Mouse (Mus musculus) CD8-positive naive resting alpha-beta T cell, adult 2 months (primary cell): ENCODE measurements at regions not wholly inside any gene's neighbourhood (a gene's known extent, or its start where the extent isn't known, plus 50 kb on each side); places are given as distances from the start of the nearest gene placed in this dataset.
A peak's percentile ranks its signal among the peaks of the same experiment; 100 is the strongest.

ENCODE experiments used
- DNase-seq, 2 experiments: peaks; one replicate each; pipeline ENCODE4 v3.0.0; 2022; ENCODE audit warnings: low read depth in 2 of 2, low spot score in 2 of 2

DNA sequence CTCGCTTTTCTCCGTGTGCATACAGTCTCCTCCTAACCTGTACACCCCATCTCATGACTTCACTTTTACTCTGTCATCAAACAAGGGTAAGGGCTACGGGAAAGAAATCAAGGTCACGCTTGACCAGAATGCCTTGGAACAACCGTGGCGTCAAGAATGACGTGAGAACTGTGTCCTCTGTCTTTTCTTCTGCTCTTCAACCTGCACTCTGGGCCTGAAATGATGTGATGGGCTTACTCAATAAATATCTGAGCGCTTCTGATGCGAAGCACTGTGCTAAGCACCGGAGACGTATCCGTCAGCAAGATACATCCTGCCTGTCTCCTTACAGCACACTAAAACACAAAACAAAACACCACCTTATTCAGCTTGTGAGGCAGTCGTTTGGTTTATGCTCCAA is 185.8 kb upstream of the Mkln1 start:
- DNase-seq, result no peak

DNA sequence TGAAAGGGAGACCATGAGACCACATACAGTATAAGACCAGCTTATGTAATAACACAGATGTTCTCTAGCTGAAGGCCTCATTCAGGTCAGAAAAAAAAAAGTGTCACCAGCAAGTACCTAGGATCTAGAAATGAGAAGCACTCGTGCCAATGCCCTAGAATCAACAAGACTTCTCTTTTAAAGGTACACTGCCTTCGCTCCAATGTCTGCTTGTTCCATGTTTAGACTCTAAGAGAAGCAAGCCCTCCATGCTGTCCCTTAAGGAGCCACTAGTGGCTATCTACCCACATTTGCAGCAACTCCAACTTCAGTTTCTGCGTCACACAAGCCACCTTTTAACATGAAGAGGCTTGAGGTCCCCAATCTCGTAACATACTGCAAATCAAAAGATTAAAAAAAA is 185.4 kb upstream of the Mkln1 start:
- no peak for DNase-seq

DNA sequence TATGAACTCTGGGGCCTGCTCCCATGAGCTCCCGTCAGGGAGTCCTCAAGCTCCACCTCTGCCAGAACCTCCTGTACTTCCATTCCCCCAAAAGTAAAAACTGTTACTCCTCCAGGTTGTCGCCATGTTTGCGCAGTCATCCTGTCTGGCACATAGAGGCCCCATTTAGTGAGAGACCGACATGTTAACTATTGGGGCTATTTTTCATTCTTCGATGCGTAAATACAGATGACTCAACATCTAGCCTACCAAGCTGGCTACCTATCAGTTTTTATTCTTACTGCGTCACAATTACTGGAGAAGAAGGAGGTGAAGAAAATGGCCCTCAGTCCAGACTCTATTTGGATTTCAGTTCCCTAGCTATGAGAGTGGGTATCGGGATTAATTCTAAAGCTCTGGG is 182.9 kb upstream of the Mkln1 start:
- no peak for DNase-seq

DNA sequence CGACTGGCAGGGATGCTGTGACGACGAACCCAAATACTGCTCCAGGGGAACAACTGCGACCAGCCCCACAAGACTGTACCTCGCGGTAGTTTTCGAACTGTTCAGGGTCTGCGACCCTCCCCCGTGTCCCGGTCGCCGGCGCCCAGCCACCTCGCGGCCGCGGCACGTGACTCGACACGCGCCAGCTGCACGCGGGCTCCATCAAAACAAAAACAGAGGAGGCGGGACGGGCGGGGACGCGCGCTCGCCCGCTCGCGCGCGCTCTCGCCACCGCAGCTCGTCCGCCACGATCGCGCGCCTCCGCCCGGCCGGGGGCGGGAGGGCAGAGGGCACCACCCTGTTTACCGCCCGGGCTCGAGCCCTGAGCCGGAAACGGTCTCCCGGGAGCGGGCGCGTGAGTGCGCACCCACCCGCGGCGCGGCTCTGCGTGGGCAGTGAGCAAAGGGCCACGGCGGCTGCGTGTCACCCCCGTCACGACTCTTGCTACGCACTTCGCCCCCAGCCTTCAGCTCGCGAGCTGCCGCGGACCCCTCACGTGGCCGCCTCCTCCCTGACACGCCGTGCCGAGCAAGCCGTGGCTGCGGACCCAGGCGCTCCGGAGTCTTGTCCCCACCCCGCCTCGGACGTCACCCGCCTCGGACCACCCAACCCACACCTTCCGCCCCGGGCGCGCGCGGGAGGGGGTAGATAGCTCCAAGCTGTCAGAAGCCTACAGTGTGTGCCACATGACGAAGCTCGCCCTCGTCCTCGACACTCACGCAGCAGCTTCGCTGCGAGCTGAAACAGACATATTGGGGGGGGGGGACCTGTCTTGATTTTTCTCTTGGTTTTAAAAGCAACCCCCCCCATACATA is 182.1 kb upstream of the Mkln1 start:
- peak; percentile 91 for DNase-seq

DNA sequence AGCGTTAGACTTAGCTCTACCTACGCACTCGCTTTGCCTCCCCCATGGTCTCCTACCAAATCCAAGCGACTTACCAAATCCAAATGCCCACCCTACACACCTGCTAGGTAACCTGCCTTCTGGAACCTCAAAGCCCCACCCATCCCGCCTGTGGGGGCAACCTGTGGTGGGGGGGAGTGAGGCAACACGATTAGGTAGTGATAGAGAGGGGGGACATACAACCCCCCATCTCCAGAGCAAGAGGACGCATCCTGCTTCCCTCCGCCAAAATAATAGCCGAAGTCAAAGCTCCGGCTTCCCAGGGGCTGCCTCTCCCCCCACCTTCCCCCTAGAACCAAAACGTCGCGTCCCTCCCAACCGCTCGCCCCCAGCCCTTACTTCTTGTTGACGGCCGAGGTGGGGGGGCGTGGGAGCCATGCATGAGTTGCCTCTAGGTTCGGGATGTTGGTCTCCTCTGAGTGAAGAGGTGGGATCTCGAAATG is 181.4 kb upstream of the Mkln1 start:
- peak; percentile 63 to 64 for DNase-seq

DNA sequence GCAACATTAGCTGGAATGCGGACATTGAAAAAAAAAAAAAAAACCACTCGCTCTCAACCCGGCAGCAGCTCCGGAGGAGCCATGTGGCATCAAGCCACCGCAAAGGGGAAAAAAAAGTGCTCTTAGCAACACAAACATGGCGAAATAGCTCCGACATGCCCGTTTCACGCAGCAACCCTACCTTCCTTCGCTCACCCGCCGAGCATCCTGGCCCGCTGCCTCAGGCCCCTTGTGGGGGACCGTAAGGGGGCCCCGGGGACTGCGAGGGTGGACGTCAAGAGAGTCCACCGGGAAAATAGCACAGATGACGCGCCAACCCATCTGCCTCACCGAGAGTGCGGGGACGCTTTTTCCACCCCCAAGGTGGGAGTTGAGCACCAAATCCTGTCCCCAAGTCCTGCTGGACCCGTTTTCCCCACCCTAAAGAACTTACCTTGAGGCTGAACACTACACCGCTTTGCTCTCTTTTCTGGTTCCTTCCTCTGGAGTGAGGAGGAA is 180.8 kb upstream of the Mkln1 start:
- no peak for DNase-seq

DNA sequence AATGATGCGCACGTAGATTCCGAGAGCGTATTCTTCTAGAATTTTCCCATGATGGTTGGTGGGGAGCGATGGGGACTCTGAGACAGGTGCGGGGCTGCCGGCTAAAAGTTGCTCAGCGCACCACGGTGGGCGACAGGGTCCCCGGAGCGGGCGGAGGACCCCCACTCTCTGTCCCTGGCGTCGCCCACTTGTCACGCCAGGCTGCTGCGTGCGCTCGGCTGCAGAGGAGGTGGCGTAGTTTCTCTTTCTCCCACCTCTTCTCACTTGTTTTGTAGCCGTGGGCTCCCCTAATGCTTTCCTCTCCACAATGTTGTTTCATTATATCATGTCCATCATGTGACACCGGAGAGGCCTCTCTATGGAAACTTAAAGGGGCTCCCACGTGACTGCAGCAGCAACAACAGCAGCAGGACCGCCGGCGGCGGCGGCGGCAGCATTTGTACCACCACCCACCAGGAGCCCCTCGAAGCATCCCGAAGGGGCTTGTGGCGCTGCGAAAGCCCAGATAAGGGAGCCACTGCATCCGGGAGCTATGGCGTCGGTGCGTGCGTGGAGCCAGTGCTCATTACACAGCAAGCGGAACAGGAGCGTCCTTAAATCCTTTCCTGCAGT is 180.3 kb upstream of the Mkln1 start:
- DNase-seq, result peak; percentile 73 to 80

DNA sequence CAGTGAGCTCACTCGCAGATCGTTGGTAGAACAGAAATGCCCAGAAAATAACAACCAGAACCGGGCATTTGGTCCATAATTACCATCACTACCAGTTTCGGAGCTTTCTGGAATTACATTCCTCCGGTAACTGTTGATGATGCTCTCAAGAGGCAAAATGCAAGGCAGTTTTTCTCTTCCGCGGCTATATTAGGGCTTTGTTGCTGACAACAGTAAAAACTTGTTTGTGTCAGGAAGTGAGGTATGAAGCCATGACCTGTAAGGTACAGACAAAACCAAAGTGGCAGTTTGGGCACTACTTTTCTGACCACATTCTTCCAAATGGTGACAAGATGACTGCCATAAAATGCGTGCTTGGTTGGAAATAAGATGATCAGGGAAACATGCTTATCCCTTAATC is 179.7 kb upstream of the Mkln1 start:
- no peak for DNase-seq

DNA sequence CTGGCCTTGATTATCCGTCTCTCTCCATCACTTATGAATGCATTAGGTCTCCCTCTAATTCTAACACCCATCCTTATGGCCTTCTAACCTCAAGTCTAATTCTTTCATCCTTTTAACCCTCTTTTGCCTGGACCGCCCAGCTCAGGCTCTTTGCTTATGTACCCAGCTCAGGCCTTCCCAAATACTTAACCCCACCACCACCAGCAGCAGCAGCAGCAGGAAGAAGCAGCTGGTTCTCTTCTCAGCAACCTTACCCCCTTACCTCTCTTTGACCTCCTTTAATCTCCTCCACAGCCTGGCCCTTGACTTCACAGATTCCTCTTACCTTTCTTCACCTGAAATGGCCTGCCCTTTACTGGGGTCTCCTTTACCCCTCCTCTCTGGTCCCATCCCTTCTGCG is 178.8 kb upstream of the Mkln1 start:
- no peak for DNase-seq

DNA sequence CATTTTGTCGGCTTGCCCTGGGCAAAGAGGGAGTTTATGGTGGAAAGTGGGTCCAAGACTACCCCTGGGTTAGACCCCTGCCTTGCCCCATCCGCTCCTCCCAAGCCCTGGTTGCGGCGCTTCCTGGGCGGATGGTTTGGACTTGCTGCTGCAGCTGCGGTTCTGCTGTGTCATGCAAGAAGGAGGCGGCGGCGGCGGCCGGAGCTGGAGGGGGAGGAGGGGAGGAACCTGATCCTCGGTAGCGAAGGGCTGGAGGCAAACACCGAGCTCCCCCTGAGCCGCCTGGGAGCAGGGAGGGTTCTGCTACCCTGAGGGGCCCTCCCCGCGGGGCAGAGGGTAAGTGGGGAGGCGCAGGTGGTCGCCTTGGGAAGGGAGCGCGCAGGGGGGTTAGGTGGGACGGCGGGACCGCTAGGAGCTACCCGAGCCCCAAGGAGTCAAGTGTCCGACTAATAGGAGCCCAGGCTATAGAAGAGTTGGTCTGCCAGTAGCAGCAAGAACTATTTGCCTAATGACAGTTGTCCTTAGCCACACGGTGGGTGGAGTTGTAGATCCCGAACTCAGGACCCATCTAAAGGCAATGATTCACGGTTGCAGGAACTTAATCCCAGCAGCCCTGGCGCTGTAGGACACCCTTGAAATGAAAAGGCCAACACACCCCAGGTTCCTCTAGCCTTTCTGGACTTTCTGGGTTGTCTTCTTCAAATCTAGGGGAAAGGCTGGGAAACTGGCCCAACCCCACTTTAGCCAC is 178.2 kb upstream of the Mkln1 start:
- no peak for DNase-seq

DNA sequence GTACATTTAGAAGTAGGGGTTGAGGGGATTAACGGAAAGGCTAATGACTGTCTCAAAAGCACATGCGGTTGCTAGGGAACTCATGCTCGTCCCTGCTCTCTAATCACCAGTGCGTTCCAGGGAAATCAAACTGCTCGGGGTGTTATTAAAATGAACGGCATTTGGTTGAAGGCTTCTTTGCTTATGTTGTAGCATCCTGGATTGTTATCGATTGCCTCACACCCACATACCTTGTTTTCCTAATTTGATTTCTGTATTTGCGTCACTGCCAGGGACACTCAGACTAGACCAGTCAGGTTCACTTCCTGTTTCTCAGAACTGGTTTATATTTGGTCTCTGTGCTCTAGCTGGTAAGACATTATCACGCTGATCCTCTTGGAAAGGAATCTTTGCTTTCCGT is 177.0 kb upstream of the Mkln1 start:
- no peak for DNase-seq

DNA sequence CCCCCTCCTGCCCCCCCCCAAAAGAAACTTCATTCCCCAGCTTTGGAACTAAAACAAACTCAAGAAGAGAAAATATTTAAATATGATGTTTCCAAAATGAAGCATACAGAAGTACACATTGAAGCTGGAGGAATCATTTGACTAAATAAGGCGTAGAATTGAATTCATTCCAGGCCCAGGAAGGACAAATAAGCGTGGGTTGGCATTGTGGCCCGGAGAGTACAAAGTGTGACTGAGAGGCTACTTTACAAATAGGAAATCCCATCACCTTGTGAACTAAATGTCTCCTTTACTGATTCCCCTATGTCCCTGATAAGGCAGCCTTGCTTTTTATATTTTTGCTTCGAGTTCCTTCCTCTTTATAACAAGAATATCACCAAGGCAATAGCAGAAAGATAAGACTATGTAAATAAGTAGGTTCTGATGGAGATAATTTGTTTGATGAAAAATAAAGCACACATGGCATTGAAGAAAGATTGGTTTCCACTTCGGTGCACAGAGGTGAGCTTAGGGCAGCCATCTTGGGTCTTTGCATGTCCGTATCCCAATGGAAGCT is 176.4 kb upstream of the Mkln1 start:
- DNase-seq, result no peak

DNA sequence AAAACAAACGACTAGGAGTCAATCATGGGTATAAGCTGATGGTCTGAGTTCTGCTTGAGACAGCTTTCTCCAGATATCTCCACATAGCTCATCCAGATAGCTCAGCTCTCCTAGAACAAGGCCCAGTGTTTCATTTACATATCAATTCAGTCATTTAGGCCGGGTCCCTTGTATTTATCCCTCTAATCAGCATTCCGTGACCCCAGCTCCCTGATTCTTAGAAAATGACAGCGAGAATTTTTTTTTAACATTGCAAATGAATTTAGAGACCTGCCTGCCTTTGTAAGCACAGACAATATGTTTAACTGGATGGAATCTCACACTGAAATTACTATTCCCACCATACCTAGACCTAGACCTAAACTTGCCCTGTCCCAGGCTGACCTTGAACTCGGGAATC is 171.1 kb upstream of the Mkln1 start:
- no peak for DNase-seq

DNA sequence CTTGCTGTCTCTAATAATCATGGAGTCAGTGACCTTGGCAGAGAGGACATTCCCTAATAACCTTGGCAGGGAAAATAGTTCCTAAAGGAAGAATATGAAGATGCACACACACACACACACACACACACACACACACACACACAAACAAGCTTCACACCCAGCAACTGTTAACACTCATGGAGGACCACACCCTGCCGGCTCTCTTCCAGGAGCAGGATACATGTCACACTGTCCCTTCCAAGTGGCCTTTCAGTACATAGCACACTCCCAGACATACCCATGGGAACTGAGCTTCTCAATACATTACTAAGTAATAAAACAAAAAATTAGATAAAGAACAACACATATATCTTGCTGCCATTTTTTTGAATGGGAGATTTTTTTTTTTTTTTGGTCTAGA is 170.5 kb upstream of the Mkln1 start:
- no peak for DNase-seq

DNA sequence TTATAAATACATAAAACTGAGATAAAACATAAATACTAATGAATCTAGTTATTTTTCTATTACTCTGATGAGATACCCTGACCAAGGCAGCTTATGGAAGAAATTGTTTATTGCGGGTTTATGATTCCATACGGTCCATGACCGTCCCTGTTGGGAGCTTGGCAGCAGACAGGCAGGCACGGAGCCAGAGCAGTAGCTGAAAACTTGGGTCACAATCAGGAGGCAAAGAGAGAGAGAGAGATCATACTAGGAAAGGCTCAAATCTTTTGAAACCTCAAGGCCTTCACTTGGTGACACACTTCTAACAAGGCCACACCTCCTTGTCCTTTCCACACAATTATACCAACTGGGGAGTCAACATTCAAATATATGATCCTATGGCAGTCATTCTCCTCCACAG is 166.7 kb upstream of the Mkln1 start:
- DNase-seq, result no peak

DNA sequence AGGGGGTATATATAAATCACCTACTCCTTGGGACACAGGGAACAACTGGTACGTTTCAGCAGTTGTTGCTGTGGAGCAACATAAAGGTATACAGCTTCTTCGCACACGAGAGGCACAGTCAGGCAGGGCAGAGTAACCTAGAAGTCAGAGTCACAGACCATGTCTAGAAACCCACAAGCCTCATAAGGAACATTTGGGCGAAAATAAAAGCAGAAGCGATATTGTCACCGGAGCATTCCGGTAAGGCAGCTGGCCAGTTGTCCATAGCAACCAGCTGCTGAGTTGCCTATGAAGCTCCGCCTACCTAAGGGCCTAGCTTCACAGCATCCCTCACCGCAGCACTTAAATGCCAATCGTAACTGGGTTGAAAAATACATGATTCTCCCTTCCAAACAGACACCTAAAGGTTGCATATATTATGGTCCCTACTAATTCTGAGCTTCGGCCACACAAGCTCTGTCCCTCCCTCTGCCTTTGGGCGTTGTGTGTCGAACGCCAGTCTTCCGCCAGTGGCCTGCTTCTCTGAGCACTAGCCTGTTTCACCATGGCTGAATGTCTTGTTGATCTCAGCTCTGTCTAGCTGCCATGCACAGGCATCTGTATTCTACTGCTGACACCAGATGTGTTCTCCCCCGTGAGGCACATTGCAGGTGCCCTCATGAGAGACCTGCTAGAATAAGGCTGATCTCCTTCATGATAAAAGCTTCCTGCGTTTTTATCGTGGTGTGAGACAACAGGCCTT is 165.1 kb upstream of the Mkln1 start:
- DNase-seq, result no peak

DNA sequence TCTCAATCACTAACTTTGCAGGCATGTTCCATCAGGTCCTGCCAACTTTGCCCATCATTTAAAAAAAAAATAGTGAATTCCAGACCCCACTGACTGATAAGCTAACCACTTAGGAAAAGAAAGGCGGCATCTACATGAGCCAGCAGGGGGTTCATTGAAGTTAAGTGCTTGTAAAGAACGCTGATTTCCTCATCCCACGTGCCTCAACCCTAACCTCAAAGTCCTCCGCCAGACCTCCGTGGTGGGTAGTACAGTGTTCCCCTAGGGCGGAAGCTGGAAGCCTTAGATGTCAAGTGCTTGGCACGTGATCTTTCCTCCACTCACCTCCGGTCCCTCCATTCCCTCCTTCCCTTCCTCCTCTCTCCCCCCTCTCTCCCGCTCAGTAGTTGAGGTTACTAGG is 158.5 kb upstream of the Mkln1 start:
- peak in 1 of 2 experiments; percentile 12 for DNase-seq

DNA sequence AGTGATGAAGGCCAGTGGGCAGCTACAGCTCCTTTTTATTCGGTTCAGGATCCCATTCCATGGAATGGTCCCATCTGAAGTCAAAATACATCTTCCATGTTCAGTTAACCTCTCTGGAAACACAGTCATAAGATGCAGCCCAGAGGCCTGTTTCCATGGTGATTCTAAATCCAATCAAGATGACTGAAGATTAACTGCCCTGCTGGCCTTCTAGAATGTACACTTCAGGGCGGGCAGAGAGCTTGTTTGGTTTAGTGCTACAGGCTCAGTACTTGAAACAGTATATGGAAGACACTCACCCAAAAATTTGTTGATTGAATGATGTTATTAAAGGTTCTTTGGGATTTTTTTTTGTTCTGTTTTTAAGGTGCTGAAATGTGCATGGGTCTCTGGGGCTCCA is 148.0 kb upstream of the Mkln1 start:
- DNase-seq, result no peak

DNA sequence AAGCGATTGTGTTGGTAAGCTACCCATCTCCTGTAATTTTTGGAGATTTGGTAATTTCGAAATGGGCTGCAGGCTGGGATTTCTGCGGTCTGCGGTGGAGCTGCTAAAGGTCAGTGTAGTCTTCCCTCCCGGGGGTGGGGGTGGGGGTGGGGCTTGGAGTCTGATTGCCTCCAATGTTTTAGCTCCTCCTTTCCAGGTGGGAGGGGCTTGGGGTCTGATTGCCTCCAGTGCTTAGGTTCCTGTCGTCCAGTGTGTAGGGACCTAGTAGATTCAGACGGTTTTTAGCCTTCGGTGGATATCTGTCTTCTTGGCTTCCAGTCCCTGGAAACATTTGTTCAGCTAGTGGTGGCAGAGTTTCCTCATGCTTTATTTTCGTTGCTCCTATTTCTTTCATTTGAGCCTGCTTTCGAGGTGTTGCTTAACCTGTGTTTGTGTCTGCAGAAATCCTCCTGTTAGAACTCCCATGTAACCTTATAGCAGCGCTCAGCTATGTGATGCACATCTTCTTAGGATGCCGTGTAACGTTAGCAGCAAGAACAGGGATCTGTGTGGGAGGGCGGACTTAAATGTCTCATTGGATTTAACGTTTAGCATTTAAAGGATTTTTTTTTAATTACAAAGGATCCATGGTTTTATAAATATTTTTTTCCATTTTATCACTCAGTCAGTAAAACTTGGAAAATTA is 145.1 kb upstream of the Mkln1 start:
- no peak for DNase-seq

DNA sequence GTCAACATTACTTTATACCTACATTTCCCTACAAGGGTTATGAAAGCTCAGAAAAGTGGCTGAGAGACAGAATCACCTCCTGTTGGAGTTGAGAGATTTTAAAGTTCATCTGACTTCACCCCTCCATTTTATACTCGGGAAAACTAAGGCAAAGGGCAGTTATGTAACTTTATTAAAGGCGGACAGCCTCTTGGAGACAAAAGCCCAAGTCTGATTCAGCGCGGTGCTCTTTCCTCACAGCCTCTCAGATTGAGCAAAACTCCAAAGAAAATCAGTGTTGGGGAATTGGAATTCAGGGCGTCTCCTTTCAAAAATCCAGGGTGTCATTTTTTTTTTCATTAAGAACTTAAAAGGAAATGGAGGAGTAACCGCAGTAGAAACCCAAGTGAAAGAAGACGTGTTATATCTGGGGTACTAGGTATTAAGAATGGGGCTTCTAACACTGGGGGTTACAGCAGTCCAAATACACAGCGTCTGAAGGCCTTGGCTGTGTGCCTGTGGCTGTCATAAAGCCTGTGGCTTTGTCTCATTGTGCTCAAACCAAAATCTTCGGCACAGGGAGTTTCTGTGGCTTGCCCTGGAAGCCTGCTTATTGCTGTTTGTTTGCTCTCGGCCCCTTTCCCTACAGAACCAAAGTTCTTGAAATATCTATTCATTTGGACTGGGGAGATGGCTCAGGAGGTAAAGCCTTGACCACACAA is 137.7 kb upstream of the Mkln1 start:
- no peak for DNase-seq
